Mouse (Mus musculus) T-cell, adult 66 days (primary cell): Measurements from ENCODE around the gene Dtx4. TPM values are rescaled to one million over a fixed set of nuclear protein-coding genes. Genes with fewer than 3 reads are reported as not detected.

ENCODE experiments used
- total RNA-seq, 2 experiments: library from RNA; stranded (reverse); gene quantifications; 3 replicates in 1 of 2; 4 replicates in 1 of 2; pipeline ENCODE4 v1.2.4; 2023

The Dtx4 gene
- total RNA-seq: 1 to 10 TPM; 3.6 to 6.2 TPM

GRCm38 (mm10) chr19:12501370-12502347, at the start of gene Dtx4:
Gene Dtx4, minus strand, starts transcription at chr19:12501454.

GRCm38 (mm10) chr19:12545440-12545839, 44.2 kb upstream of the Dtx4 start, which contains the start of gene Fam111a:
Gene Fam111a, plus strand, starts transcription at chr19:12545740.

DNA sequence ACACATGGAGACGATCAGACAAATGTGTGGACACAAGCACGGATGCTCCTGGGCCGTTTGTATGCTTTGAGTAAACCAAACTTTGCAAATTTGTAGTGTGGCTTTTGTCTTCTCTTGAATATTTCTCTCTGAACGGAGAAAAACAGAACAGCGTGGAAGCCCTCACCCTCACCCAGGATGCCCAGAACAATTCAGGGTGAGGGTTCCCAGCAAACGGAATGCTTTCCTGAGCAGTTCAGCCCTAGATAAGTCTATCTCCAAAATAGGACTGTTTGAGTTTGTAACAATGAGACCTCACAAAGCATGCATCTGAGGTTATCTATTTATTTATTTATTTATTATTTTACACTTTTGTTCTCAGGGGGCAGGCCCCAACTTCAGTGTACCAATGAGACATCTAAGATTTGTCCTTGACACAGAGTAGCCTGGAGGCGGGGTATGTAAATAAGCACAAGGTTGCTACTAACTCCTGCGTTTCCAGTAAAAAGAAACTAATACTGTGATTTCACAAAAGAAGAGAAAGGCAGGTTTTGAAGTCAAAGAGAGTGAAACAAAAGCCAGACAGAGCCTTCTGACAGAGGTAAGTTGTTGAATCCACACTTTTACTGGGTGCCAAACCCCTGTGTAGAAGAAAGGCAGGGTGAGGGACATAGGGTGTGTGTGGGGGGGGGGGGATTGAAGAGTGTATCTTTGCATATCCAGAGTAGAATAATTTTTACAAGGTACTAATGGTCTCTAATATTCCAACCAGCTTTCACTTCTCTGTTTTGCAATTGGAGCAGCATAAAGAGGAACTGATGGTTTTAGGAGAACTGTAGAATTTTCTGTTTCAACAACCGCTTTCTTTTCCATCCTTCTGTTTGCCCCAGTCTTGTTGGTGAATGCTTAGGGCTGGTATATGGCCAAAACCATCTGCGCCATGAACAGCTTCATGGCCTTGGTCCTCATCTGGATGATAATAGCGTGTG, 40.7 kb downstream of the Dtx4 start, which contains the start of gene Mpeg1:
Gene Mpeg1 (plus strand): TSS at position 498 of the 968 bp plus-strand sequence.

GRCm38 (mm10) chr19:12427605-12428004, 73.6 kb downstream of the Dtx4 start, which contains the start of gene Pfpl:
Gene Pfpl, plus strand, starts transcription at chr19:12427905.

DNA sequence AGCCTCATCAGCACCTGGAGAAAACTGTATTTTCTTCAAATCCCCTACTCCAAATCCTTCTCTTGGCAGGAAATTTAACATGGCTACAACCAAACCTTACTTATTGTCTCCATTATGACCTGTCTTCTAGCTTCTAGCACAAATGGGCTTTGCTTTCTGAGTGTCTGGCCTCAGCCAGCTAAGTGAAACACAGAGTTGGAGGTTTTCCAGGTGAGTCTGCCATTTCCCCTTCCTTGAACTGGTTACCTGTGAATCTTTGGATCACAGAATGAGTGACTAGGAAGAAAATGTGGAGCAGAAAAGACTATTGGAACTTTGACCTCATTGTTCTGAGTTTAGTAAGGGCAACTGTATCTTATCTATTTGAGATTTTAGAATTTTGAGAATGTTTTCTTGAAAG, 83.9 kb downstream of the Dtx4 start, which contains the start of gene Olfr1441:
Gene Olfr1441 (plus strand): TSS at position 73 of the 400 bp plus-strand sequence.

Other genes with a start within 250 kb of the Dtx4 start
- gene Olfr235, start 240.4 kb downstream of the Dtx4 start, total RNA-seq: not detected
- gene Olfr1434, start 221.6 kb downstream of the Dtx4 start, total RNA-seq: not detected
- gene Olfr1436, start 202.3 kb downstream of the Dtx4 start, total RNA-seq: not detected
- not detected for gene Olfr1437, start 176.4 kb downstream of the Dtx4 start, total RNA-seq
- gene Olfr1438-ps1, start 165.5 kb downstream of the Dtx4 start, total RNA-seq: not detected
- gene Olfr1440, start 114.2 kb downstream of the Dtx4 start, total RNA-seq: not detected
- not detected for gene Olfr1441, start 84.0 kb downstream of the Dtx4 start, total RNA-seq
- not detected for gene Pfpl, start 73.5 kb downstream of the Dtx4 start, total RNA-seq
- 10 to 100 TPM in 1 of 2 experiments, 1 to 10 TPM in 1; 8.7 to 17.2 TPM for gene Mpeg1, start 40.7 kb downstream of the Dtx4 start, total RNA-seq
- 10 to 100 TPM; 20.3 to 27.8 TPM for gene Fam111a, start 44.3 kb upstream of the Dtx4 start, total RNA-seq
- gene Gm4952, start 98.5 kb upstream of the Dtx4 start, total RNA-seq: not detected
- gene Glyat, start 131.9 kb upstream of the Dtx4 start, total RNA-seq: not detected
- not detected for gene Olfr1442, start 169.0 kb upstream of the Dtx4 start, total RNA-seq
- gene Olfr1443, start 176.7 kb upstream of the Dtx4 start, total RNA-seq: not detected
- gene Keg1, start 194.3 kb upstream of the Dtx4 start, total RNA-seq: not detected